Mouse (Mus musculus) layer of hippocampus, postnatal 14 days (tissue): ENCODE data around the gene Gm49425. TPM values are rescaled to one million over a fixed set of nuclear protein-coding genes. Genes with fewer than 3 reads are reported as not detected.

Experiments used
- DNase-seq, 2 experiments: peaks; one replicate each; pipeline ENCODE4 v3.0.0; 2021 to 2022; ENCODE audit warnings: low spot score in 2 of 2, mixed read lengths in 1 of 2
- microRNA-seq, 2 experiments: library from miRNA; unstranded; fragments of <30 nt; microRNA quantifications; one replicate each; pipeline ENCODE4 v1.2.0; 2021
- total RNA-seq, 2 experiments: library from RNA; stranded (reverse); gene quantifications; 2 replicates each; pipeline ENCODE4 v1.2.3; 2021

The Gm49425 gene
- total RNA-seq, 2 experiments from 2014 or later, result not detected

DNA sequence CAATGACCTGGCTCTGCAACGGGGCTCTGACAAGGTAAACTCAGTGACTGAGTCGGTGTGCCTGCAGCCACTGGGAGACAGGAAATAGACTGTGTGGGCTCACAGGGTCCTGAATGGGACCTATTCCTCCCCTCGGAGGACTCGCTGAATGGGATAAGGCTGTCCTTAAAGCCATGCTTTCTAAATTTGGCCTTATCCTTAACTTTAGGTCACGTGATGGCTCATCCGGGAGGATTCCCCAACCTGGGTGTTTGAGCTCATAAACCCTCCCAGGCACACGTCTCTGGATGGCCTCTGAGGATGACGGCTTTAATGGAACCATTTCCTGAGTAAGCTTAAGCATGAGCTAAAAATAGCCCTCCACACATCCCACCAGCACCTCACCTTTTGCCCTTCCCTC is 24.3 kb downstream of the Gm49425 start:
- no peak for DNase-seq

DNA sequence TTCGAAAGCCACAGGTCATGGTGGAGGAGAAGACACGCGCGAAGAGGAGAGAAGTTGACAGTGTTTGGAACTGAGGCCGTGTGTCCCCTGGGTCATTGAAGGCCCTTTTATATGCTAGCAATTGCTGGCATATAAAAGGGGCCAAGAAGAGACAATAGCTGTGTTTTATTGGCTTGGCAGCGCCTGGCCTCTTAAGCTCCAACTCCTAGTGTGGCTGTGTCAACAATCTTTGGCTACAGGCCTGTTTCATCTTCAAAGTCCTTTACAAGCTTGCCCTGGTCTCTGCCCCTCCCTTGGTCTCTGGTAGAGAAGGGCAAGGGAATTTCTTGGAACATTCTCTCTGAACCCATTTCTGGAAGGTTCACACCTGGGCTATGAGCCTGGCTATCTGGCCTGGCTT is 25.6 kb downstream of the Gm49425 start, which contains the start of gene Krt83:
Krt83 (minus strand) TSS at position 82 of the 400 bp plus-strand sequence.
- no peak for DNase-seq

DNA sequence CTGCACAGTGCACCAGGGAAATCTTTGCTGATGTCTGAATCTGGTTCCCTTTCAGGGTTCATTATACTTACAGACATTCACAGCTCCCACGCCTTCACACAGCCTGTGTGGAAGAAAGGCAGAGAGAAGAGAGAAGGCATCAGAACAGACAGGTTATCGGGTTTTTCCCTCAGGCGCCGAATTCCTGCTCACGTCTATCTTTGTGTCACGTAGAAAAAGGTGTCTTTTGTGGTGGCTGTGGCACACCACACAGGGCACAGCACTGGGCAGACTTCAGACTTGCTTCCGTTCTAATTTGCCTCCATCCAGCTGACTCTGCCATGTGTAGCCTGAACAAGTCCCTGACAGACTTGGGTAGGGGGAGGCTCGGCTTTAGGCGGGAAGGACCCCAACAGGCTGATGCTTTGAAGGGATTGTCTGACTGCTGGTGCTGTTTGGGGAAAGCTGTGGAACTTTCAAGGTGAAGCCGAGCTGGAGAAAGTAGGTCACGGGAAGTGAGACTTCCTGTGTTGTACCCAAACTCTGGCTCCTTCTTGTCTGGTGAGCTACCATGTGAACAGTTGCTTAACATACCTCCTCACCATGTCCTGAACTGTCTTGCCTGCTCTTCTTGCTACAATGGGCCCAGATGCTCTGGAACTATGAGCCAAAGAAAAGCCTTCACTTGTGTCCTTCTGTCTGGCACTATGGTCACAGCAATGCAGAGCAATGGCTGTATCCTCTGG is 31.0 kb downstream of the Gm49425 start:
- no peak for DNase-seq

DNA sequence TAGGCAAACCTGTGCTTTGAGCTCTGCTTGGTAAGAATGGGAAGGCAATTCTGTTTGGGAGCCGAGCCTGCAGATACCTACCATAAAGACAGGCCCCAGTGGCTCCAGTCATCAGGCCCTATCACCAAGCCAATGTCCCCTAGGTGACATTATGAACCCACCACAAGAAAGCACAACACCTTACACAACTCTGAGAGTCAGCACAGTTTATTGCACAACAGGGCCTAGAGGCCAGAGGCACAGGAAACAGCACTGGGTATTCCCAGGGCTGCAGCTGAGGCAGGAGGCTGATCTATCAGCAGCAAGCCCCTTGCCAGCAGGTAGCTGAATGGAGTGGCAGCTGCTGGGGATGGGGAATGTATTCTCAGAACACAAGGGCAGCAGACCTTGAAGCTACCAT is 32.1 kb downstream of the Gm49425 start:
- DNase-seq, result no peak

DNA sequence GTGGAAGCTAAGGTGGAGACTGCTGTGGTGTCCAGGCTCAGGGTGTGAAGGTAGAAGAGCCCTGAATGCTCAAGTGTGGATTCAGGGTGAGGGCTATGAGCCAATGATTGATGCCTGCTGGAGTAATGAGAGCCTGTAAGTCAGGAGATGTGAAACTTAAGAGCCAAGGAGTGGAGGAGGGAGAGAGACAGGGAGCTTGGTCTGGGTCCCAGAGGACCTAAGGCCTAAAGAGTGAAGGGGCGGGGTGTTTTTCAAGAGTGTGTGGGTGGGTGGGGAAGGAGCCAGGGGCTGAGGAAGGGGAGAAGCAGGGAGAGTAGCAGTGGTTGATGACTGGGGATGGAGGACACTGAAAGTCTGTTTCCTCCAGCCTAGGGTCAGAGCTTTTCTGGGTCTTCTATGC is 33.4 kb downstream of the Gm49425 start:
- DNase-seq, result no peak

DNA sequence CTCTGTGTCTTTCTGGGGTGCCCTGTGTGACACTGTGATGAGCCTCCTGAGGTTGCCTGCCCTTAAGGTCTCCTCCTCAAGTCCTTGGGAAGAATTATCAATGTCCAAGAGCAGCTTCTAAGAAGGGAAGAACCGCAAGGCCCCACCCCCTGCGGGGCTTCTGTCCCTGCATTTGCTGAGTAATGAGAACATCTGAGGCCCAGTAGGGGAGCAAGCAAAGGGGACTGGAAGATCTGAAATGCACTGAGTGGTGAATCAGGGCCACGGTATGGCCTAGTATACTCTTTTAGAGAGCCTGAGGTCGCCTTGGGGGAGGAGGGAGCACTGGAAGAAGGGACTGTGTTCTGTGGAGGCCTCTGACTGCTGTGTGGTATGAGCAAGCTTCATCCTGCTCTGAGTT is 35.0 kb downstream of the Gm49425 start:
- DNase-seq, result no peak

DNA sequence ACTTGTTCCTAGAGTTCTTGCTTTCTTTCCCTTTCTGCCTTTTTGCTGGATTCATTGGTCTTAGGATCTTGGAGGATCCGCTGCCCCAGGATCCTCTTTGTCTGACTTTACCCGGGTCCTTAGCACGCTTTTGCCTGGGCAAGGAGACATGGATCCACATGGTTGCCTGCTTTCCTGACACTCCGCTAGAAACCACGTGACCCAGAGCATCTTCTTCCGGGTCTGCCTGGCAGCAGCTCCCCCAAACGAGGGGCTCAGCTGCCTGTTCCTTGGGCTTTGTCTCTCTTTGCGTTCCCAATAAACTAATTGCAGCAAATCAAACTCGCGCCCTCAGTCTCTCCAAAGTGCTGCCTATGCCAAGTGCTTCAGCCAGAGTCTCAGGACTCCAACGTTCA is 37.4 kb downstream of the Gm49425 start:
- no peak for DNase-seq

DNA sequence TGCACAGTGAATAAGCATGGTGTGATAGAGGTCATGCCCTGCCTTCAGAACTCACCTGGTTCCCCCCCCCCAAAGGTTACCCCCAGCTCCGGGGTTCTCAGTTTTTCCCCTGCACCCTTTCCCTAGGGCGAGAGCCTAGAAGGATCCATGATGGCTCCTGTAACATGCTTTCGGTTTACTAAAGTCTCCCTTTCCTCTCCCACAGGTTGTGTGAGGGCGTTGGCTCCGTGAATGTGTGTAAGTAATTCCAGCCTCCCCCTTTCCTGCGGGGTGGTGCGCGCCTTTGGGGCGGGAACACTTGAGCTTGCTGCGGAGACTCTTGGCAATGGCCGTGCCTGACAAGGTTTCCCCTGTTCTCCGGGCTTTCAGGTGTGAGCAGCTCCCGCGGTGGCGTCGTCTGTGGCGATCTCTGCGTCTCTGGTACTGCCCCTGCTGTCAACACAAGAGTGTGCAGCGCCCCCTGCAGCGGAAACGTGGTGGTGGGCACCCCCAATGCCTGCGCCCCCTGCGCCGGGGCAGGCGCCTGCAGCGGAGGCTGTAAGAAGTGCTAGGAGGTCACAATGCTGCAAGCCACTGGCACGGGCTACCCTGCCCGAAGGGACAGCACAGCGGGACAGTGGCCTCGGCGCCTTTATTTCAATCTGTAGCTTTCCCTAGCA is 37.9 kb downstream of the Gm49425 start:
- DNase-seq, result peak; percentile 34 to 46

DNA sequence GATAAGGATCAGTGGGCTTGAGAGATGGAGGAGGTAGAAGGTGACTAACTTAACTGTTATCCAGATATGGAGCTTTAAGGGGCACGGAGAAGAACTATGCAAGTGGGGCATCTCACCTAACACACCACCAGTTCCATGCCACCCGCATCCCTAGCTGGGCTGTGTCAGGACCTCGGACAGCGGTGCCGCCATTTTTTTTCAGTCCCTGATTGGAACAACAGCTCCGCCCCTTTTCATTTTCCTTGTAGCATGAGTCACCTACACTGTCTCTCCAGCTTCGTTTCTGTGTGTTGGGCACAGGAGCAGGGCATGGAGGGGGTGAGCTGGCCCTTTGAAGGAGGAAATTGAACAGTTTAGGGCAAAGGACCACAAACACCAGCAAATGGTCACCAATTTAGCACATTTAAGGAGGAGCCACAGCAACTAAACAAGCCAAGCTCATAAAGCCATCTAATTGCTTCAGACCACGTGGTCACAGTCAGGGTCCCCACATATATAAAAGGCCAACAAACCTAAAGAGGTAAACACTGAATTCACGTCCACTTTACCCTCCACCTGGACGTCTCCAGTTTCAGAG is 44.0 kb downstream of the Gm49425 start, which contains the start of gene Krt86:
Krt86 (plus strand) TSS at position 527 of the 577 bp plus-strand sequence.
- DNase-seq, result no peak

DNA sequence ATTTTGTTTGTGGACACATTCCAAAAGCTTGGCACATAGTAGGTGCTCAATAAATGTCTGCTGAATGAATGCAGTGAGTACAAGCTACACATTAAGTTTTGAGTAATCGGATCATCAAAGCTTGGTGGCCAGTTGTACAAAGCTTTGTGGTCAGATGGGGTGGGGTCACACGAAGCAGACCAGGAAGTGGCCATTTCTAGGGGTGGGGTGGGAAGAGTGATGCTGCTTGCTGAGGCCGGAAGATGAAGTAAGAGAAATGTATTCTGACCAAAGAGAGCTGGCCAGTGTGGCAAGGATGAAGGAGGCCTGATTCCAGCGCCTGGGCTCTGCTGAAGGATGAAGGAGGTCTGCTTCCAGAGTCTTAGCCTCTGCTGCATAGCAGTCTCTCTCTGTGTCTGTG is 48.0 kb downstream of the Gm49425 start:
- DNase-seq, result no peak

Small RNAs within 50 kb of the gene (microRNA-seq; reads per million reads assigned to microRNA genes)
- gene Gm44393, result 0 reads per million in 2 experiments

Other genes starting within 250 kb of the Gm49425 start
- 10 to 100 TPM; 45.9 to 47.3 TPM for gene Atg101, start 233.0 kb downstream of the Gm49425 start, total RNA-seq
- under 1 TPM; 0.28 to 0.69 TPM for gene 6030408B16Rik, start 224.0 kb downstream of the Gm49425 start, total RNA-seq
- under 1 TPM in 1 of 2 experiments, not detected in 1; 0.10 TPM for gene Krt80, start 147.1 kb downstream of the Gm49425 start, total RNA-seq
- not detected for gene Krt7, start 106.2 kb downstream of the Gm49425 start, total RNA-seq
- under 1 TPM; 0.18 to 0.81 TPM for gene Krt87, start 78.5 kb downstream of the Gm49425 start, total RNA-seq
- not detected for gene Krt88, start 69.5 kb downstream of the Gm49425 start, total RNA-seq
- gene Krt81, start 53.5 kb downstream of the Gm49425 start, total RNA-seq, result not detected
- not detected for gene Krt86, start 43.8 kb downstream of the Gm49425 start, total RNA-seq
- gene Krt83, start 25.7 kb downstream of the Gm49425 start, total RNA-seq, result not detected
- gene Krt84, start 15.6 kb upstream of the Gm49425 start, total RNA-seq, result not detected
- not detected for gene Krt82, start 33.4 kb upstream of the Gm49425 start, total RNA-seq
- under 1 TPM; 0.14 to 0.16 TPM for gene Krt90, start 45.7 kb upstream of the Gm49425 start, total RNA-seq
- gene Krt75, start 56.6 kb upstream of the Gm49425 start, total RNA-seq, result under 1 TPM in 1 of 2 experiments, not detected in 1; 0.14 TPM
- not detected for gene Gm5414, start 110.9 kb upstream of the Gm49425 start, total RNA-seq
- gene Gm5478, start 130.1 kb upstream of the Gm49425 start, total RNA-seq, result not detected
- gene Krt6b, start 163.0 kb upstream of the Gm49425 start, total RNA-seq, result not detected
- not detected for gene Krt6a, start 177.0 kb upstream of the Gm49425 start, total RNA-seq
- under 1 TPM; 0.33 to 0.48 TPM for gene Krt5, start 195.6 kb upstream of the Gm49425 start, total RNA-seq
- gene Krt71, start 225.8 kb upstream of the Gm49425 start, total RNA-seq, result not detected